Mouse (Mus musculus): ENCODE results near the gene Manba. TPM values are rescaled to one million over a fixed set of nuclear protein-coding genes. Genes with fewer than 3 reads are reported as not detected.

Manba gene
- total RNA-seq, 2 experiments from 2014 or later, result 16.3 to 17.6 TPM

DNA sequence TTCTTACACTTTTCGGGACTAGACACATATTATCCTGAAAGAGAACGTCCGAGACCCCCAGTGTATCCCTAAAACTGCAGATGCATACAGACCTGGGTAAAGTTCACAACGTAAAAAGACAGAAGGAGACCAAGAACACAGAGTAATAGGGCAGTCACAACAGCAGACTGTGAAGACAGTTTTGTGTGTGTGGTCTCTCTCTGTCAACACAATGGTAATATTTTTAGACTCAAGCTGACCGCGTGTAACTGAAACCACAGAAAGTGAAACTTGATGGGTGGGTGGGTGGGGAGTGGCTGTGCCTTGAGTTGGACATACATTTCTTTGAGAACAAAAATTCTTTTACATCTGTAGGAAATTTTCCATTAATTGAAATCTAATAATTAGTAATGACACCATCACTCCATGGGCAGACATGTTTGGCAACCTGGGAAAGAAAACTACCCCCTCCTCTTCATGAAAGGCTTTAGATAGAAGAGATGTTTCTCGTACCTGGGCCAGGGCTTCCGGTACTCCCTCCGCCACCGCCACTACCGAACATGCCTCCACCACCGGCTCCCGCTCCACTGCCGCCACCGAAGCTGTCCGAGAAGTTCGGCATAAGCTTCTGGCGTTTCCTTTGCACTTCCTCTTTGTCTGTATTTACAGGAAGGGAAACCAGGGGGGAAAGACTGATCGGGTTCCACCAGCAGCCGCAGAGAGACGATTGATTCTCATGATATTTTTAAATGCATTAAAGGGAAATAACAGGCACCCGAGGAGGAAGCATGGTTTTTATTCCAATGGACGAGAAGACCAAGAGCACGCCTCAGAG lies 122.5 kb downstream of the Manba start:
- intact Hi-C loops (cut with DNase I), result loop anchor here (2.0 kb wide), 1 partner anchor 83 kb away; the partner anchor contains the start of gene Nfkb1

DNA sequence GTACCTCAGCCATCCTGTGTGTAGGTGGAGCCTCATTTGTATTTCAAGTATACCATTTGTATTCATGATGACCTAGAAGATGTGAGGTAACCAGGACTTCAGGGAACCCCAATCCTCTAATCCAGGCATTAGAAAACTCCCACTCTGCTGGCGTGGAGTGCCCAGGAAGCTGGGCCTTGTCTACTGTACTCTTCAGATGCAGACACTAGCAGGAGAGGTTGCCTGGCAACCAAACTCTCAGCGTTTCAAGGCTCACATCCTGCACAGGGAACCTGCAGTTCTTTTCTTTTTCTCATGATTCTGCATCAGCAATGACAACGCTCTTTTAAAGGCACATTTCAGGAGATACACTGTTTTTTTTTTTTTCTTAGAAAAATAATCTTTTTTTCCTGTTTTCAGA lies 124.8 kb downstream of the Manba start:
- DNase-seq, result no peak
- intact Hi-C loops (cut with DNase I), result no loop called here

More for the DNA sequence above, 122.5 kb downstream of the Manba start:
- no peak for DNase-seq

DNA sequence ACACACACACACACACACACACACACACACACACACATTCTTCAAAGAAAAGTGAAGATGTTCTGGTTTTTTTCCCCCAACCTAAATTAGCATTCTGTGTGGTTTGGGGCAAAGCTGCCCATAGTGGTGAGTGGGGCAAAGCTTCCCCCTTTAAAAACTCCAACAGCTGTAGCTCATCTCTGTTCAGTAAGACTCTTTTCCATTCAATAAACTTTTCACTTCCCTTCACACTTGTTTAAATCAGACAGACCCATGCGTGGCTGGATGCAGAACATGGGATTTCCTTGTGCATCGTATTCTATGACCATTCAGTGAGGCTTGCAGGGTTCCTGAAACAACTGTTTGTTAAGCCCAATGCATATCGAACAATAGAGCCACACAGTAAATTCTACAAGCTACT lies 129.0 kb downstream of the Manba start:
- intact Hi-C loops (cut with DNase I), result no loop called here
- no peak for DNase-seq

GRCm38 (mm10) chr3:135616730-135617129 lies 131.3 kb downstream of the Manba start:
- intact Hi-C loops (cut with DNase I), result no loop called here
- no peak for DNase-seq

Other genes starting within 250 kb of the Manba start
- 1 to 10 TPM; 4.0 to 4.9 TPM for gene Bdh2, start 204.4 kb upstream of the Manba start, total RNA-seq (2021)
- under 1 TPM in 1 of 2 experiments, not detected in 1; 0.33 TPM for gene Slc9b2, start 177.9 kb upstream of the Manba start, total RNA-seq (2021)
- under 1 TPM in 1 of 2 experiments, not detected in 1; 0.79 TPM for gene Slc9b1, start 137.6 kb upstream of the Manba start, total RNA-seq (2021)
- gene Cisd2, start 61.7 kb upstream of the Manba start, total RNA-seq (2021), result 10 to 100 TPM; 50.4 to 56.9 TPM
- gene Ube2d3, start 47.5 kb upstream of the Manba start, total RNA-seq (2021), result 100 to 1,000 TPM; 372 to 402 TPM
- 10 to 100 TPM; 36.9 to 37.9 TPM for gene Nfkb1, start 205.9 kb downstream of the Manba start, total RNA-seq (2021)

All from heart, postnatal 36 days (tissue).